Mouse (Mus musculus) skeletal muscle tissue, adult 2 months (tissue): ENCODE results near the gene Rdh16f2.
"Not testable (repeated sequence)": the region's sequence is repeated elsewhere in the genome, so short reads cannot be mapped to it uniquely, and the experiment has no call there.

Experiments
- DNase-seq: peaks from one replicate; pipeline ENCODE4 v3.0.0-alpha.2; 2012; ENCODE audit warnings: low read depth, low spot score

The Rdh16f2 gene

GRCm38 (mm10) chr10:127866232-127866631 lies at the start of gene Rdh16f2:
Gene Rdh16f2, plus strand, starts transcription at chr10:127866474.
- DNase-seq, result no peak

DNA sequence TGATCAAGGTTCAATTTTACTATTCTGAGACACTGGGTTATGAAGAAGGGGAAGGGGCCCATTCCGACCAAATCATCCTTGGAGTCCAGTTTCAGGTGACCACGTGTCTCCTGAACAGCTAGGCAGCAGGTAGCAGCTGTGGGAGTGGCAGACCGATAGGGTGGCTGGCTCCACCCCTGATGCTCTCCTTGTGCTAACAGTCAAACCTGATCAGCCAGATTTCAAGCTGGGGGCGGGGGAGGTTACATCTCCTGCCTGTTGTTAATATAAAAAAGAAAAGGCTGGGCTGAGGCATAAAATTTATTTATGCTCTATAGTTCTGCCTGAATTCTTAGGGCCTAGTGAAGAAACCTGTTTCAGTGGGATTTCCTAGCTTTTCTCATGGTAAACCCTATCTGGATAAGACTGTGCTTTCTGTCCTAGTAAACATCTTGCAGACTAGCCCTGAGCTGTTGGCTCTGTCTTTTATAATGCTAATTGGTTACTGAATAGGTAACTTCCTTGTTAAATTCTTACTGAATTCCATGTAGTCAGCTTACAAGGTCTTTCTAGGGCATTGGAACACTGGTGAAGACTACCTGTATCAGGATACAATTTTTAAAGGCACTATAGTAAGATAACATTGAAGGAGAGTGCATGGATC lies 48.9 kb upstream of the Rdh16f2 start:
- DNase-seq, result not testable (repeated sequence)

GRCm38 (mm10) chr10:127821806-127822205 lies 44.5 kb upstream of the Rdh16f2 start:
- not testable (repeated sequence) for DNase-seq

DNA sequence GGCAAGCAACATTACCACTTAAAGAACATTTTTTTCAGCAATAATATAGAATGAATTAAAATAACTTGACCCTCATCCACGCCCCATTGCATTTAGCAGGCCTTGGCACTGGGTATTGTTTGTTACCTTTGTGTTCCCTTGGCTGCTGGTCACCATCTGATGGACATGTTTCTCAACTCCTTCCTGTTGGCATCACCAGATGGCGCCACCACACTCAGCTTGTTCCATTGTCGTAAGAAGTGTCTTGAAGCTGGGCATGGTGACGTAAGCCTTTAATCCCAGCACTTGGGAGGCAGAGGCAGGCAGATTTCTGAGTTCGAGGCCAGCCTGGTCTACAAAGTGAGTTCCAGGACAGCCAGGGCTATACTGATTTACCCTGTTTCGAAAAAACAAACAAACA lies 40.9 kb upstream of the Rdh16f2 start:
- DNase-seq, result peak; percentile 2

- DNase-seq, result no peak
Observed at GRCm38 (mm10) chr10:127829121-127829520, 37.2 kb upstream of the Rdh16f2 start.

- DNase-seq, result not testable (repeated sequence)
Observed at GRCm38 (mm10) chr10:127834186-127834585, 32.1 kb upstream of the Rdh16f2 start.

GRCm38 (mm10) chr10:127835292-127835691 lies 31.0 kb upstream of the Rdh16f2 start:
- DNase-seq, result no peak

- not testable (repeated sequence) for DNase-seq
Observed at GRCm38 (mm10) chr10:127837793-127838192, 28.5 kb upstream of the Rdh16f2 start.

DNA sequence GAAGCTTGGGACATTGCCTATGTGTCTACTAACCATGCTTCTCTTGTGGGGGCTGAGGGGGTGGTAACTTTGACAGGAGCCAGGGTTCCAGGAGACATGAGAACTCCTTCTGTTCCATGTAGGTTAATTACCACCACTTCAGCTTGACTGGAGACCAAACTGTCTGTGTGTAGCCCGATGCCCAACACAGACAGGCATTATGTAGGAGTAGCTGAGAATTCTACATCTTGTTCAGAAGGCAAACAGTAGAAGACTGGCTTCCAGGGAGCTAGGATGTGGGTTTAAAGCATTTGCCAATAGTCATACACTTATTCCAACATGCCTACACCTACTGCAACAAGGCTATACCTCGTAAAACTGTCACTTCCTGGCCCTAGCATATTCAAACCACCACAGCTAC lies 27.7 kb upstream of the Rdh16f2 start:
- DNase-seq, result no peak

GRCm38 (mm10) chr10:127840776-127841175 lies 25.5 kb upstream of the Rdh16f2 start:
- DNase-seq, result no peak

DNA sequence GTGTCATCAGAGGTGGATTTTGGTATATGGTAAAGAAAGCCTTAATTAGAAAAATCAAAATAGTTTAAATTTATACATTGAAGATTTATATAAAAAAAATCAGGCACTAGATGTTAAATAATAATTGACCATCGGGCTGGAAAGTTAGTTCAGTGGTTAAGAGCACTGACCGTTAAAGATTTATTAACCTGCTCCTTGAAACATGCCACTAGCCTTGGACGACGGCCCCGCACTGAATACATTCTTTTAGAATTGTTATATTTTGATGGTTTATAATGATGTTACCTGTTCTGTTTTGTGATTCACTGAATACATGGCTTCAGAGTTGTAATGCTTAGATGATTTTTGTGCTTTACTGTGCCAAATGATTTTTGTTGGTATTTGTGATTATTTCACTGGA lies 20.3 kb upstream of the Rdh16f2 start:
- DNase-seq, result not testable (repeated sequence)

- no peak for DNase-seq
Observed at GRCm38 (mm10) chr10:127848089-127848488, 18.2 kb upstream of the Rdh16f2 start.

DNA sequence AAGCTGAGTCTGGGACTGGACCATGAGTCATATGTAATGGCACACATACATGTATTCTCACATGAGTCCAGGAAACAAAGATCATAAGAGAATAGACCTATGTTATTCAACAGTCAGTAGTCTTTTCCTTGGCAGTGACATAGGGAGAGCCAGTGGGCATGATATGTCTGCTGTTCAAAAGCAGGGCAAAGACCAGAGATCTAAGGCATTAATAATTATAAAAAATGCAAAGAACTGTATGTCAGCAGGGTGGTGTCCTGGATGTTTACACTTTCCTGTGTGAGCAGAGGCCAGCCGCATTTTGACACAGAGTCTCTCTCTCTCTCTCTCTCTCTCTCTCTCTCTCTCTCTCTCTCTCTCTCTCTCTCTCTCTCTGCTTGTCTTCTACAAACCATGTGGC lies 16.6 kb upstream of the Rdh16f2 start, which contains the start of gene Rdh19:
Gene Rdh19 (plus strand): TSS at position 301 of the 400 bp plus-strand sequence.
- DNase-seq, result no peak

DNA sequence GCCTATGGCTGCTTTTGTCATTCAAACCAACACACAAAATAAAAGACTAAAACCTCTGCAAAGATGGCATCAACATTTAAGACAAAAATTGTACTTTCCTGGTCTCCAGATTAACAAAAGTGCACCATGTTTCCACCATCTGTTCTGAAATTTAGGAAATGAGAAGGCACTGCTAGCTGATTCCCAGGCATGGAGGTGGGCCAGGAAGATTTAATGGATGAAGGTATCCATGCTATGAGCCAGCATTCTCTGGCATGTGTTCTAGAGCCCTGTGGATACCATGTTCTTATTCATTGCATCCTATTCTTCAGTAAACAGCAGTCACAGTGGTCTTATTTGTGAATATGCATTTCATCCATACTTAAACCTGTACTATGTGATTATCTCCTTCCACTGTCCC lies 9.9 kb upstream of the Rdh16f2 start:
- DNase-seq, result no peak

DNA sequence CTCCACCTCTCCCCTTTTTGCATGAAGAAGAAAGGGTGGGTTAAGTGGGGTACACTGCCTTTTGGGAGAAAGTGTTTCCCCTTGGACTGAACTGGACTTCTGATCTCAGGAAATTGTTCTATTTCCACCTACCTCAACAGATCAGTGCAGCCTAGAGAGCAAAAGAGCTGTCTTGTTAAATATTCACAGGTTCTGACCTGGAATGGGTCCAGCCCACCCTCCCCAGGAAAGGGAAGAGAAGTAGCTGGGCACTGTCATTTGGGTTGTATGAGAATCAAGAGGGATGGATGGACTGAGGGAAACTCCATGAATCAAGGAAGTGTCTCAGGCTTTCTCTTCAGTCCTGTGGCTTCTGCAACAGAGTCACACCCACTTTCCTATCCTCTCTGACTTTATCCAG lies 1.3 kb upstream of the Rdh16f2 start:
- no peak for DNase-seq

DNA sequence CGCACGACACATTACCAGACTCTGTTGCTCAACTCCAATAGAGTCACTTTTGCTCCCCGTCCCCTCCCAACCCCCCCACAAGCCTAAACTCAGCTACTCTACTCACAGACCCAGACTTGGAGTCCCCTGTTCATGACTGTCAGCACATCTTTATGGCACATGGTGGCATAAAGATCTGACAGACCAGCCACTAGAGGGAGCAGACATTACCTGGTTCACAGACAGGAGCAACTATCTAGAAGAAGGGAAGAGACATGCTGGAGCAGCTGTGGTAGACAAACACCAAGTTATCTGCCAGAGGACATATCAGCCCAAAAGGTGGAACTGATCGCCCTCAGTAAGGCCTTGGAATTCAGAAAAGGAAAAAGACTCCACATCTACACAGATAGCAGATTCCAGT lies 6.2 kb downstream of the Rdh16f2 start:
- no peak for DNase-seq

- no peak for DNase-seq
Observed at GRCm38 (mm10) chr10:127877681-127878080, 11.4 kb downstream of the Rdh16f2 start.

GRCm38 (mm10) chr10:127878262-127879057 lies 12.2 kb downstream of the Rdh16f2 start:
- DNase-seq, result no peak

DNA sequence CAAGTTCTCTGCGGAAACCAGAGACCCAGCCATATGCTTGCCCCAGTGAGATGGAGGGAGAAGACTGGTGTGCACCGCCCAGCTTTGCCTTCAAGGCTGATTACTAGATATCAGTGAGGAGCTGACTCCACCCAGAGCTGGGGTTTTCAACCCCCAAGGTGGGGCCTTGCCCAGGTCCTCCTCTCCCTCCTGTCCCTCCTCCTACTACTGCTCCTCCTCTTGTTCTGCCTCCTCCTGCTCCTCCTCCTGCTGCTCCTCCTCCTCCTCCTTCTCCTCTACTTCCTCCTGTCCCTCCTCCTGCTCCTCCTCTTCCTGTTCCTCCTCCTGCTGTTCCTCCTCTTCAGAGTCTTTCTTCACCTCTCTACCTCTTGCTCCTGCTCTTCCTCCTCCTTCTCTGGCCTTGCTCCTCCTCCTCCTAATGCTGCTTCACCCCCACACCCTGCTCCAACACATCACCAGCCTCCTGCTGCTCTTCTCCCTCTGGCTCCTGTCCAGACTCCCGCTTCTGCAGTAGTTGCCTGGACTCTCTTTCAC lies 12.9 kb downstream of the Rdh16f2 start:
- no peak for DNase-seq

GRCm38 (mm10) chr10:127881041-127881440 lies 14.8 kb downstream of the Rdh16f2 start:
- DNase-seq, result no peak

DNA sequence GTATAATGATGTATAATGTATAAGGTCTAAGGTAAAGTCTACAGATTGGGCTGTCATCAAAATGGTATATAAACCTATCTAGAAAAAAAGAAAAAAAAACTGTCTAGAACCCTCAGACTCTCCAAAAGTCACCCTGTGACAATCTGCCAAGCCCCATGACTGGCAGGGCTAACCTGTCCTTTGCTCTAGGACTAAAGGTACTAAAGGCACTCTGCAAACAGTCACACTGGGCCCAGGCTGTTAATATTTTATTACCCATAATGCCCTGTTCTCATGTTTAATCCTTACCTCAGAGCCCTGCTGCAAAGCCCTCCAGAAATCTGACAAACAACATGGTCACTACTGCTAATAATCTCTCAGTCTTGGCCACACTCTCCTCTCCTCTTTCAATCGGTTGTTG lies 20.3 kb downstream of the Rdh16f2 start:
- DNase-seq, result no peak

DNA sequence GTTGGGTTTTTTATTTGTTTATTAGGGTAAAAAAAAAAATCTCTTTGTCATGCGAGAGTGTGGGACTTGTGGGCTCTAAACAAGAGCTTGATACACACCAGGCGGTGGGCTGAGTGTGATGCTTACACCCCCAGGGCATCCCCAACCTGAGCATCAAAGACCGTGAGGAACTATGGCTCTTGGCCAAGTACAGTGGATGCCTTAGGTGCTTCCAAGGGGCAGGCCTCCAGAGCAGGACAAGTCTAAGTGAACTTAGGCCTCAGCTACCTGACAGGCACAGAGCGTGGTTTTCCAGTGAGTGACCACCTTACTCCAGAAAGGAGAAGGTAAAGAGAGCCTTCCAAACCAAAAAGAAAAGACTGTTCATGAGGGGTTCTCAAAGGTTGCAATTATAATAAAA lies 20.7 kb downstream of the Rdh16f2 start:
- DNase-seq, result no peak

DNA sequence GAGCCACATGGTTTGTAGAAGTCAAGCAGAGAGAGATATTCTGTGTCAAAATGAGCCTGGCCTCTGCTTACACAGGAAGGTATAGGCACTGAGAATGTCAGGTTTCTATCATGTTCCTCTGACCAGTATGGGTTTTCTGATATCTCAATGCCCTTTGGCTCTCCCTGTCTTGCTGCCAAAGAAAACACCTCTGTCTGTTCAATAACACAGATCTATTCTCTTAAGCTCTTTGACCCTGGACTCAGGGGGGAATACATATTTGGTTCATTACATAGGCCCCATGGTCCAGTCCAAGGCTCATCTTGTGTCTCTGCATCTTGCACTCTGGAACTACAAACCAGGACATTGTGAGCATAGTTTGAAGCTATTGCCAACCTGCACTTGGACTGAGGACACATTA lies 22.3 kb downstream of the Rdh16f2 start, which contains the start of gene Rdh7:
Gene Rdh7 (minus strand): TSS at position 213 of the 400 bp plus-strand sequence.
- DNase-seq, result no peak
